Mouse (Mus musculus) C2C12 (cell line): ENCODE data around the gene Trpv2. TPM values are rescaled to one million over a fixed set of nuclear protein-coding genes. Genes with fewer than 3 reads are reported as not detected.
A peak's percentile ranks its signal among the peaks of the same experiment; 100 is the strongest.

ENCODE experiments used
- H3K27me3 ChIP-seq: one replicate; pipeline ENCODE4 v1.6.1; 2011; ENCODE audit not compliant: control insufficient read depth, insufficient read depth, insufficient read length
- H3K36me3 ChIP-seq: one replicate; pipeline ENCODE4 v1.6.1; 2011; ENCODE audit not compliant: control insufficient read depth, insufficient read depth
- H3K4me3 ChIP-seq: one replicate; pipeline ENCODE4 v1.5.1; 2011; ENCODE audit warnings: mild to moderate bottlenecking, control low read depth; ENCODE audit not compliant: poor library complexity, insufficient read depth, severe bottlenecking
- H3K79me2 ChIP-seq: one replicate; pipeline ENCODE4 v1.6.1; 2011; ENCODE audit not compliant: control insufficient read depth, insufficient read depth
- H3K79me3 ChIP-seq: one replicate; pipeline ENCODE4 v1.6.1; 2011; ENCODE audit warnings: low read depth, control low read depth
- H3ac ChIP-seq: one replicate; pipeline ENCODE3; 2011; ENCODE audit warnings: low read depth; ENCODE audit not compliant: control insufficient read depth, insufficient read length
- CEBPB ChIP-seq: IDR thresholded peaks from one replicate; pipeline ENCODE4 v1.6.1; 2011; ENCODE audit warnings: low read depth, mild to moderate bottlenecking, control low read depth, moderate library complexity
- CTCF ChIP-seq: IDR thresholded peaks from one replicate; pipeline ENCODE4 v1.5.1; 2011; ENCODE audit not compliant: control insufficient read depth, insufficient read depth, insufficient read length
- FOSL1 ChIP-seq: IDR thresholded peaks from one replicate; pipeline ENCODE4 v1.8.0; 2011; ENCODE audit warnings: mild to moderate bottlenecking, low read length; ENCODE audit not compliant: poor library complexity, insufficient read depth, severe bottlenecking
- MAX ChIP-seq: IDR thresholded peaks from one replicate; pipeline ENCODE4 v1.6.1; 2011; ENCODE audit warnings: mild to moderate bottlenecking, control low read depth
- MYOD1 ChIP-seq: IDR thresholded peaks from one replicate; pipeline ENCODE4 v1.6.1; 2011; ENCODE audit warnings: low read depth; ENCODE audit not compliant: control insufficient read depth, insufficient read length
- MYOG ChIP-seq: IDR thresholded peaks from one replicate; pipeline ENCODE4 v1.6.1; 2011; ENCODE audit not compliant: control insufficient read depth, insufficient read length; ENCODE audit errors: extremely low read depth
- USF1 ChIP-seq: IDR thresholded peaks from one replicate; pipeline ENCODE4 v1.6.1; 2011; ENCODE audit warnings: low read depth, mild to moderate bottlenecking, control low read depth, moderate library complexity
- polyA plus RNA-seq: library from polyadenylated mRNA; unstranded; fragments of >200 nt; fragmentation: generic; extraction: Trizol; gene quantifications from one replicate; pipeline ENCODE4 v1.2.1, GENCODE M21; 2012; ENCODE audit warnings: missing spikeins

Gene Trpv2
- polyA plus RNA-seq, 1 experiment, result 12.8 TPM

DNA sequence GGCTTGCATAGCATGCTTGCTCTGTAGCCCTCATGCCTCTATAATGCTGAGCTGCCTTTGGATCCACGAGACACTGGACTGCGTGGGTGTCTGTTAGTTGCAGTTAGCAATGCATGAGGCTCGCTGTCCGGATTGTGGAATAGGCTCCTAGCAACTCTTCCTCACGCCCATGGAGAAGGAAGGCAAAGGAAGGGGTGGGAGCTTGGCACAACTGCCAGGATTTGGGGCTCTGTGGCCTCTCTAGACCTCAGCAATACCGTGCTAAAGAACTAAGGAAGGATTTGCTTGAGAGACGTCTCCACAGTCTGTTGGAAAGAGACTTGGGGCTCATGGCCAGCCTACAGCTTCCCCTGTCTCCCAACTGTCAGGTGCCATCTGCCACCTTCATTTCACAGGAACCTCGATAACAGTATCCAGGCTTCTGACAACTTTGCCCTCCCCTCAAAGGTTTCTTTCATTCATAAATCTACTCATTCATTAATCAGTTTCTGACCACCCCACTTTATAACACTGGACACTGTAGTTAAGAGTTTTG, 40.7 kb downstream of the Trpv2 start:
- no peaks in the 10 kb centered on the region for H3K27me3 ChIP-seq
- no peaks in the 10 kb centered on the region for H3K79me2 ChIP-seq
- no peaks in the 10 kb centered on the region for H3K36me3 ChIP-seq
- no peak for TF ChIP-seq MAX
- TF ChIP-seq MYOD1, result no peak
- TF ChIP-seq FOSL1, result no peak
- TF ChIP-seq USF1, result no peak
- TF ChIP-seq MYOG, result no peak
- no peak for TF ChIP-seq CEBPB
- no peak for TF ChIP-seq CTCF
- H3K79me3 ChIP-seq, result no peaks in the 10 kb centered on the region
- H3K4me3 ChIP-seq, result no peak overlapping the region
- H3ac ChIP-seq, result no peak overlapping the region

DNA sequence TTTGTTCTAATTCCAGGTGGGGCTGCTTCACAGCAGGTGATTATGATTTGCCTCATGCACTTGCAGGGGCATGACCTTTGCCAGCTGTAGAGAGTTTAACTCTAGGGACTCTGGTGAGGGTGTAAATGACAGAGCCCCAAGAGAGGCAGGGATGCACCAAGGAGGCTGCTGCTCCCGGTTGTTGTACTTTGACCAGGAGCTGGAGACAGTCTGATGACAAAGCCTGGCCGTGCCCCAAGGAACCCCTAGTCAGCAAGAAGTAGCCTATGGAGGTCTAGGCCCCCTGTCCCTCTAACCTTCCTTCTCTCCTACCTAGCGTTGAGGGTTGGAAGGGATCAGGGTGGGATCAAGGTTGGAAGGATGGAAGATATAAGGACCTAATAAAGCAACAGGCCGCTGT, 41.2 kb downstream of the Trpv2 start:
- H3K79me3 ChIP-seq, result no peaks in the 10 kb centered on the region
- H3K4me3 ChIP-seq, result no peak overlapping the region
- no peaks in the 10 kb centered on the region for H3K27me3 ChIP-seq
- H3ac ChIP-seq, result no peak overlapping the region
- H3K79me2 ChIP-seq, result no peaks in the 10 kb centered on the region
- no peaks in the 10 kb centered on the region for H3K36me3 ChIP-seq
- TF ChIP-seq FOSL1, result no peak

DNA sequence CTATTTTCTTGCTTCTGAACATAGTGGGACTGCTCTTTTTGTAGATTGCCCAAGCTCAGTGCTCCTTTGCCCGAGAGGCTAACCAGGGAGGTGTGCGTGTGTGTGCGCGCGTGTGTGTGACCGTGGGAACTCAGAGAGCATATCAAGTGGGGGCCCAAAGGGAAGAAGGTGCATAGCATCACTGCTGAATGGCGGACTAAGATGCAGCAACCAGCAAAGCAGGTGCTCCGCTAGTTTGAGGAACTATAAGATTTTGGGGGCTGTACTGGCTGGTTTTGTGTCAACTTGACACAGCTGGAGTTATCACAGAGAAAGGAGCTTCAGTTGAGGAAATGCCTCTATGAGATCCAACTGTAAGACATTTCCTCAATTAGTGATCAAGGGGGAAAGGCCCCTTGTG, 46.8 kb downstream of the Trpv2 start:
- Histone ChIP-seq H3K4me3 (no peak overlapping the region), H3K79me3 (peaks cover 1% of the 10 kb centered on the region), H3K36me3 (peaks cover 3% of the 10 kb centered on the region), H3ac (no peak overlapping the region), H3K79me2 (no peaks in the 10 kb centered on the region), H3K27me3 (no peaks in the 10 kb centered on the region)
- TF ChIP-seq USF1 (no peak), CEBPB (no peak), MYOG (no peak), MYOD1 (no peak), FOSL1 (no peak), MAX (no peak), CTCF (no peak)

DNA sequence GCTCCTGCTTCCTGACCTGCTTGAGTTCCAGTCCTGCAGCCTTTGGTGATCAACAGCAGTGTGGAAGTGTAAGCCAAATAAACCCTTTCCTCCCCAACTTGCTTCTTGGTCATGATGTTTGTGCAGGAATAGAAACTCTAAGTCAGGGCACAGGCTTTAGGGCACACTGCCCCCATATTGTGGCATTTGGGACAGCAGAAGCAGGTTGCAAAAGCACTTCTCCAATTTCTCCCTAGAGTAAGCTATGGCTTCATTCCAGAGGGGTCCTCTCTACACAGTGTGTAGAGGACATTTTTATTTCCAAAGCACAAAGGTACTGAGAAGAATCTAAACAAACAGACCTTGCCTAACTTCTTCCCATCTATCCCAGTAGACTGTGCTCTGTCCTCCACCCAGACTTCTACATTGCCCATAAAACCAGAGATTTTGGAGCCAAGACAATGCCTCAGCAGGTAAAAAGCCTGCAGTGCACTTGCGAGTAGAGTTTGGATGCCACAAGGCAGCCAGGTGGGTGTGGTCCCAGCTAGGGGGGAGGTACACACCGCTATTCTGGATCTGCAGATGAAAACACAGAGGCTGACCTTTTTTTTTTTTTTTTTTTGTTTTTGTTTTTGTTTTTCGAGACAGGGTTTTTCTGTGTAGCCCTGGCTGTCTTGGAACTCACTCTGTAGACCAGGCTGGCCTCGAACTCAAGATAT, 47.4 kb downstream of the Trpv2 start:
- Histone ChIP-seq H3ac (no peak overlapping the region), H3K79me3 (peaks cover 1% of the 10 kb centered on the region), H3K36me3 (peaks cover 3% of the 10 kb centered on the region), H3K4me3 (no peak overlapping the region), H3K79me2 (no peaks in the 10 kb centered on the region), H3K27me3 (no peaks in the 10 kb centered on the region)
- TF ChIP-seq FOSL1 (no peak), MYOG (no peak), MYOD1 (no peak), CTCF (no peak), CEBPB (no peak), USF1 (no peak), MAX (no peak)

DNA sequence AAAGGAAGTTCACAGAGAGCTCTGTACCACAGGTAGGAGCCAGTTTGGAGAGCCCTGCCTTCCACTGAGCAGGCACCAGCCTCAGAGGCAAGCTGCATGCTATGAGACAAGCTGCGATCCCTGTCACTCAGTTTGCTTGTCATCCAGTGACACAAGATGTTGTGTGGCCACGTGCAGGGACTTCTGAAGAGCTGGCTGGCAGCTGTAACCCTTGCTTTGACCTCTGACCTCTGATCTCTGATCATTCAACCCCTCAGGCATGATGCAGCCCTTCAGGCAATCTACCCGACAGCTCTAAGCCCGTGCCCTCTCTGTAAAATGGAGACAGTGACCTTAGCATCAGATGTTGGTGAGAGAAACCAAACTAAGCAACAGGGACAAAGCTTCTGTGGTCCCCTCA, 48.6 kb downstream of the Trpv2 start:
- Histone ChIP-seq H3K4me3 (no peak overlapping the region), H3K79me3 (peaks cover 1% of the 10 kb centered on the region), H3K79me2 (no peaks in the 10 kb centered on the region), H3ac (no peak overlapping the region), H3K27me3 (no peaks in the 10 kb centered on the region), H3K36me3 (peaks cover 3% of the 10 kb centered on the region)
- TF ChIP-seq MYOD1 (no peak), MAX (no peak), FOSL1 (no peak), MYOG (no peak)

DNA sequence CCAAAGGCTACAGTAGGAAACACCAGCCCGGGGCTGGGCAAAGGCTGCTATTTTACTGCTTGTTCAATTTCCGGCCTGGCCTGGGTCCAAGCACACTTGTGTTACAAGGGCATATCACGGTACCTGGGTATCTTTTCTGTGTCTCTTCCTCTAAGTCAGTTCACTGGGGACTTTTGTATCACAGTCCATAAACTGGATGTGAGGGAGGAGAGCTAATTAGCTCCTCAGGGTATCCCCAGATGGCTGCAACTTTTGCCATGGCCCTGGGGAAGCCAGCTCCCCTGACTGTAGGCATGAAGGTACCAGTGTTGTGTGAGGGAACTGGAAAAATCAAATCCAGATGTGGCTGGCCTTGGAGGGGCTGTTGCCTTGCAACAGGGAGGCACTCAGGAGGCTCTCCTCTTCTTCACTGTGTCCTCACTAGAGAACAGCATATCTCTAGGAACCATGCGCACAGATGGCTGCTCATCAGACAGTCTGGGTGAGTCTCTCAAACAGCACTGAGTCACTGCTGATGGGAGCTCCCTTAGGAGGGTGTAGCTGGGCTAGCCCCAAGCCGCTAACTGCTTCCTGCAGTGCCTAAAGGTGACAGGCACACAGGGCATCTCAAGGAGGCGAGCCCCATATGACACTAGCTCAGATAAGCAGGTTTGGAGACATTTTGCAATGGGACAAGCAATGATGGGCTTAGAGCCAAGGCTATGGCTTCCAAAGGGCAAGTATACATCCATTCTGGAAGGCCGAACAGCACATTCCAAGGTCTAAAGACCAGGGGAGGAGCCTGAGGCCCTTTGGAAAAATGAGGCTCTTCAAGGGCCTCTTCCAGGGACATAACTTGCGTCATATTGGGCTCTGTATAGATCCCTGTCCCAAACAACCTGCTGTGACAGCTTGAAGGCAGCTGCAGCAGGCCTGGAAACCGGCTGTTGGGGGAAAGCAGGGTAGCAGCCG, 50.3 kb downstream of the Trpv2 start:
- H3K27me3 ChIP-seq, result no peaks in the 10 kb centered on the region
- H3K4me3 ChIP-seq, result no peak overlapping the region
- no peaks in the 10 kb centered on the region for H3K79me2 ChIP-seq
- TF ChIP-seq FOSL1 (no peak), CEBPB (peak; percentile 48), MYOD1 (no peak)
- H3K79me3 ChIP-seq, result peaks cover 1% of the 10 kb centered on the region
- H3K36me3 ChIP-seq, result peaks cover 3% of the 10 kb centered on the region
- H3ac ChIP-seq, result peak overlapping the region; percentile 13
